Mouse (Mus musculus) thymus, adult 2 months (tissue): ENCODE measurements at regions not wholly inside any gene's neighbourhood (a gene's known extent, or its start where the extent isn't known, plus 50 kb on each side); places are given as distances from the start of the nearest gene placed in this dataset.

Experiments
- CTCF ChIP-seq: fragments of 200-500 bp; IDR thresholded peaks from 2 replicates; pipeline ENCODE4 v1.5.1; 2012; ENCODE audit warnings: mild to moderate bottlenecking, control low read depth, low read length, moderate library complexity, borderline replicate concordance; ENCODE audit not compliant: control insufficient read depth, poor library complexity, insufficient read depth; ENCODE audit errors: extremely low read depth
- POLR2A ChIP-seq: fragments of 200-500 bp; IDR thresholded peaks from 2 replicates; pipeline ENCODE4 v1.6.1; 2012; ENCODE audit warnings: mild to moderate bottlenecking, low read length, control low read depth, moderate library complexity; ENCODE audit not compliant: control insufficient read depth, poor library complexity, insufficient read depth; ENCODE audit errors: extremely low read depth

- no peak for TF ChIP-seq CTCF
- no peak for TF ChIP-seq POLR2A
These were observed 360.9 kb upstream of the Actbl2 start for GRCm38 (mm10) chr13:110893909-110894308.
